Mouse (Mus musculus) forebrain, embryonic 16.5 days (tissue): ENCODE results near the gene Myl12a. TPM values are rescaled to one million over a fixed set of nuclear protein-coding genes. Genes with fewer than 3 reads are reported as not detected.
A peak's percentile ranks its signal among the peaks of the same experiment; 100 is the strongest.
"Not testable (repeated sequence)": the region's sequence is repeated elsewhere in the genome, so short reads cannot be mapped to it uniquely, and the experiment has no call there.

Source experiments
- ATAC-seq: fragments of 200-750 bp; cut with Nextera tagmentation; 2 replicates; pipeline ENCODE4 v1.8.0; 2017; ENCODE audit warnings: mild to moderate bottlenecking, moderate library complexity
- H3K27ac ChIP-seq: fragments of 300-500 bp; sonication (generic); 2 replicates; pipeline ENCODE4 v1.5.1; 2014; ENCODE audit warnings: low read length, control low read depth
- H3K27me3 ChIP-seq: fragments of 300-500 bp; sonication (generic); replicated peaks from 2 replicates; pipeline ENCODE4 v1.6.1; 2014; ENCODE audit warnings: low read length; ENCODE audit not compliant: control insufficient read depth, insufficient read depth
- H3K36me3 ChIP-seq: fragments of 300-500 bp; sonication (generic); 2 replicates; pipeline ENCODE4 v1.6.1; 2014; ENCODE audit not compliant: control insufficient read depth, insufficient read depth
- H3K4me1 ChIP-seq: fragments of 300-500 bp; sonication (generic); replicated peaks from 2 replicates; pipeline ENCODE4 v1.6.1; 2014; ENCODE audit warnings: low read length; ENCODE audit not compliant: control insufficient read depth, insufficient read depth
- H3K4me2 ChIP-seq: fragments of 300-500 bp; sonication (generic); 2 replicates; pipeline ENCODE4 v1.6.1; 2014; ENCODE audit warnings: mild to moderate bottlenecking, low read length, control low read depth
- H3K4me3 ChIP-seq: fragments of 300-500 bp; sonication (generic); replicated peaks from 2 replicates; pipeline ENCODE4 v1.5.1; 2014; ENCODE audit warnings: mild to moderate bottlenecking, low read length, control low read depth
- H3K9ac ChIP-seq: fragments of 300-500 bp; sonication (generic); replicated peaks from 2 replicates; pipeline ENCODE4 v1.6.1; 2014; ENCODE audit warnings: low read depth, low read length, control low read depth
- H3K9me3 ChIP-seq: fragments of 300-500 bp; sonication (generic); 2 replicates; pipeline ENCODE4 v1.6.1; 2016; ENCODE audit warnings: low read length; ENCODE audit not compliant: control insufficient read depth
- WGBS: fragments of 180-500 bp; shearing (Covaris S2); extraction: QIAGEN DNeasy Blood & Tissue Kit; methylation state at CpG from one replicate; pipeline ENCODE4 v1.1.7; 2014; 5-methylcytosine and 5-hydroxymethylcytosine counted together
- polyA plus RNA-seq: library from polyadenylated mRNA; unstranded; fragments of >200 nt; fragmentation: Nextera tagmentation; extraction: Ambion mirVana; gene quantifications from 2 replicates; pipeline ENCODE4 v1.2.1, GENCODE M21; 2015

The Myl12a gene
- polyA plus RNA-seq, 1 experiment from 2014 or later, result 110 TPM

GRCm38 (mm10) chr17:70986831-70987660, 15.6 kb downstream of the Myl12a start:
- Histone ChIP-seq H3K4me1 (peaks cover 29% of the 10 kb centered on the region), H3K27ac (no peak overlapping the region), H3K36me3 (peaks cover 2% of the 10 kb centered on the region), H3K9ac (no peak overlapping the region), H3K27me3 (no peaks in the 10 kb centered on the region), H3K9me3 (no peaks in the 10 kb centered on the region), H3K4me3 (no peak overlapping the region), H3K4me2 (no peak overlapping the region)
- ATAC-seq, result no peak
- 90% methylated on average over 15 of the region's 15 CpGs for WGBS

- no peak overlapping the region for H3K4me3 ChIP-seq
- peaks cover 9% of the 10 kb centered on the region for H3K36me3 ChIP-seq
- H3K27me3 ChIP-seq, result no peaks in the 10 kb centered on the region
- no peak for ATAC-seq
- no peak overlapping the region for H3K27ac ChIP-seq
- peaks cover 27% of the 10 kb centered on the region for H3K4me1 ChIP-seq
- 87% methylated on average over 6 of the region's 6 CpGs for WGBS
- H3K9ac ChIP-seq, result no peak overlapping the region
- H3K4me2 ChIP-seq, result no peak overlapping the region
- H3K9me3 ChIP-seq, result no peaks in the 10 kb centered on the region
These were observed 16.3 kb downstream of the Myl12a start for GRCm38 (mm10) chr17:70986355-70986740.

- Histone ChIP-seq H3K27ac (no peak overlapping the region), H3K4me2 (no peak overlapping the region), H3K36me3 (peaks cover 10% of the 10 kb centered on the region), H3K4me1 (peaks cover 22% of the 10 kb centered on the region), H3K9me3 (no peaks in the 10 kb centered on the region), H3K27me3 (no peaks in the 10 kb centered on the region), H3K9ac (no peak overlapping the region), H3K4me3 (no peak overlapping the region)
- 93% methylated on average over 15 of the region's 15 CpGs for WGBS
- ATAC-seq, result no peak
These were observed 16.9 kb downstream of the Myl12a start for GRCm38 (mm10) chr17:70985501-70986354.

- WGBS, result 86% methylated on average over 20 of the region's 20 CpGs
- Histone ChIP-seq H3K9ac (no peak overlapping the region), H3K4me3 (no peak overlapping the region), H3K27me3 (no peaks in the 10 kb centered on the region), H3K36me3 (peaks cover 24% of the 10 kb centered on the region), H3K4me1 (no peaks in the 10 kb centered on the region), H3K27ac (no peak overlapping the region), H3K4me2 (no peak overlapping the region), H3K9me3 (no peaks in the 10 kb centered on the region)
- ATAC-seq, result no peak; the same call in 1 of the 2 replicates
These were observed 23.1 kb downstream of the Myl12a start for GRCm38 (mm10) chr17:70979345-70980223.

GRCm38 (mm10) chr17:70977799-70978198, 24.9 kb downstream of the Myl12a start:
- Histone ChIP-seq H3K9ac (no peak overlapping the region), H3K4me1 (no peaks in the 10 kb centered on the region), H3K4me2 (no peak overlapping the region), H3K36me3 (peaks cover 28% of the 10 kb centered on the region), H3K27me3 (no peaks in the 10 kb centered on the region), H3K27ac (no peak overlapping the region), H3K4me3 (no peak overlapping the region), H3K9me3 (no peaks in the 10 kb centered on the region)
- ATAC-seq, result no peak
- WGBS, result 89% methylated on average over 6 of the region's 6 CpGs

- 95% methylated on average over 14 of the region's 14 CpGs for WGBS
- ATAC-seq, H3K4me2 ChIP-seq, H3K9ac ChIP-seq, H3K9me3 ChIP-seq, H3K4me1 ChIP-seq, H3K4me3 ChIP-seq, H3K27me3 ChIP-seq, H3K27ac ChIP-seq: not testable (repeated sequence)
- H3K36me3 ChIP-seq, result peaks cover 18% of the 10 kb centered on the region
These were observed 28.6 kb downstream of the Myl12a start for GRCm38 (mm10) chr17:70974065-70974464.

- H3K4me1 ChIP-seq, result no peaks in the 10 kb centered on the region
- no peak overlapping the region for H3K4me3 ChIP-seq
- H3K9ac ChIP-seq, result no peak overlapping the region
- 93% methylated on average over 9 of the region's 9 CpGs for WGBS
- H3K4me2 ChIP-seq, result no peak overlapping the region
- H3K9me3 ChIP-seq, result no peaks in the 10 kb centered on the region
- no peak overlapping the region for H3K27ac ChIP-seq
- no peak for ATAC-seq
- peaks cover 18% of the 10 kb centered on the region for H3K36me3 ChIP-seq
- no peaks in the 10 kb centered on the region for H3K27me3 ChIP-seq
These were observed 29.3 kb downstream of the Myl12a start for GRCm38 (mm10) chr17:70973398-70973797.

GRCm38 (mm10) chr17:70971206-70971605, 31.5 kb downstream of the Myl12a start:
- no peaks in the 10 kb centered on the region for H3K27me3 ChIP-seq
- no peaks in the 10 kb centered on the region for H3K4me1 ChIP-seq
- H3K9ac ChIP-seq, result no peak overlapping the region
- H3K27ac ChIP-seq, result no peak overlapping the region
- H3K36me3 ChIP-seq, result peaks cover 13% of the 10 kb centered on the region
- H3K9me3 ChIP-seq, result no peaks in the 10 kb centered on the region
- ATAC-seq, result 0 out of 2 replicates have a peak, but pooled peaks have one; percentile 44
- H3K4me3 ChIP-seq, result no peak overlapping the region
- WGBS, result 47% methylated on average over 11 of the region's 11 CpGs
- H3K4me2 ChIP-seq, result no peak overlapping the region
